Mouse (Mus musculus) left cerebral cortex, postnatal 10 days (tissue): ENCODE data around the gene Miox. TPM values are rescaled to one million over a fixed set of nuclear protein-coding genes. Genes with fewer than 3 reads are reported as not detected.
A peak's percentile ranks its signal among the peaks of the same experiment; 100 is the strongest.

Experiments used
- DNase-seq, 2 experiments: peaks; one replicate each; pipeline ENCODE4 v3.0.0; 2021 to 2022; ENCODE audit warnings: low spot score in 2 of 2, mixed read lengths in 1 of 2; ENCODE audit errors: extremely low spot score in 1 of 2
- intact Hi-C: fragments of 180-260 bp; cut with DNase I; formaldehyde crosslinking; loops from one replicate; pipeline ENCODE4 v1.15.1; 2025
- total RNA-seq, 2 experiments: library from RNA; stranded (reverse); gene quantifications; 2 replicates each; pipeline ENCODE4 v1.2.3; 2021

Gene Miox
- total RNA-seq, 2 experiments from 2014 or later: not detected

DNA sequence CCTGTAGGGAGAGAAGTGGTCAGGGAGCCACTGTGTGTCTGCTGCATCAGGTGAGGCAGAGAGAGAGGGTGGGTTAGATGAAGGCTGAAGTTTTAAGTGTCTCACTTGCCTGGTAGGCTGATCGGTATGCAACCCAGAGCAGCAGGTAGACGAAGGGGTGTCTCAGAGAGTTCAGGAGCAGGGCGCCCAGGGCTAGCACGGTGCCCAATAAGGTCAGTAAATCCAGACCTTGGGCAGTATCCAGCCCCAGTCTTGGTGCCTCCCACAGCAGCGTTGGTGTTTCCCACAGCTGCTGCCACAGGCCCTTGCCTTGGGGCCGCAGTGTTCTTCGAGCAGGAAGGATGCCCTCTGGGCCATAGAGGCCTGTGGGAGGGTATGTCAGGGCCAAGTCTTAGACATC lies 20.3 kb downstream of the Miox start:
- intact Hi-C loops: no loop called here
- no peak for DNase-seq

- peak; percentile 92 to 96 for DNase-seq
- intact Hi-C loops: no loop called here
Observed at GRCm38 (mm10) chr15:89355241-89356187, 21.3 kb downstream of the Miox start, which contains the start of the genes Lmf2 and Ncaph2. Gene Lmf2 (minus strand): TSS chr15:89355659. Gene Ncaph2 (plus strand): TSS chr15:89355719.

DNA sequence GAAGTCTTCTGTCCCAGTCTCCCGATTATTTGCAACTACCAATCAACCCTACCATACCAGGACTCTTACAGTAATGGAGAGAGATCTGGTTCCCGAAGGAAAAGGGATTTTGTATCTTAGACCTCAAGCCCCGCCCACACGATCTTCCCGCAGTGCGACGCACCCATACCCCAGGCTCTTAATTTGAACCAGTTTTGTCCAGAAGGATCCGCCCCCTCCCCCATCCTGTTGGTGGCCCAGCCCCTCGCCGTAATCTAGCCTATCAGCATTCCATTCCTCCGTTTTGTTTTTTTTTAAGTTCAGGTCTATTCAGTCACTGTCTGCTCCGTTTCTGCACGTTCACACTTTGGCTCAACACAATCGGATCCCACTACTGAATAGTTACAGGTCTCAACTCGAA lies 22.2 kb downstream of the Miox start:
- intact Hi-C loops: no loop called here

DNA sequence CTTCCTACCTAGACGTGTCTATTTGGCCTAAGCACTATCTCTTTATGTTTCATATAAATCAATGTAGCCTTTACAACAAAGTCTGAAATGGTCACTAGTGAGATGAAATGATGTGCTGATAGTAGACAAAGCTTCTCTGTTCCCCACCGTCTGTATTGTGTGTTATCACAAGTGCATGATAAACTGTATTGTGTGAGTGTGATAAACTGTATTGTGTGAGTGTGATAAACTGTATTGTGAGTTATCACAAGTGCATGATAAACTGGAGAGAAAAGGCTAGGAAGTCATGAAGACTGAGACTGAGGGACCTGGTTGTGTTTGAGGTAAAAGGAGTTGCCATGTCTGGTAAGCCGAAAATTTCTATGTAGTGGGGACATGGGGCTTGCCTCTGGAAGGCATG lies 24.6 kb downstream of the Miox start:
- DNase-seq: no peak
- intact Hi-C loops: no loop called here

More for the DNA sequence above, 22.2 kb downstream of the Miox start:
- peak; percentile 79 to 93 for DNase-seq

DNA sequence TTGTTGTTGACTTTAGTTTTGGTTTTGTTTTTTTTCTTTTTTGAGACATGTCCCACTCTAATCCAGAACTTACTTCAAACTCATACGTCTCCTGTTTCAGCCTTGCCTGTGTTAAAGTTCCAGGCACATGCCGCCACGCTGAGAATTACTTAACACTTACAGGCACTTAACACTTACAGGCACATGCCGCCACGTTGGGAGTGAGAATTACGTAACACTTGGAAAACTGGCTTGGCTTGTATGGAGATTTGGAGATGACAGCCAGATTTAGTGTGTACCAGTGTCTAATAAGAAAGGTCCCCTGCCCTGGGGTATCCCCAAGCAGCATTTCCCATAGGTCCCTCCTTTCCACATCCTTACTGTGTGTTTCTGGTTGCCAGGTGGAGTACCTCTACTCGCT lies 28.9 kb downstream of the Miox start:
- intact Hi-C loops: no loop called here
- no peak for DNase-seq

GRCm38 (mm10) chr15:89365141-89365551 lies 30.9 kb downstream of the Miox start:
- no peak for DNase-seq
- intact Hi-C loops: no loop called here

- intact Hi-C loops: no loop called here
Observed at GRCm38 (mm10) chr15:89372068-89372467, 37.9 kb downstream of the Miox start.

GRCm38 (mm10) chr15:89372536-89372935 lies 38.3 kb downstream of the Miox start:
- intact Hi-C loops: no loop called here
- DNase-seq: no peak

More at GRCm38 (mm10) chr15:89372068-89372467, 37.9 kb downstream of the Miox start:
- no peak for DNase-seq

- peak; percentile 77 to 91 for DNase-seq
- intact Hi-C loops: no loop called here
Observed at GRCm38 (mm10) chr15:89373027-89373761, 39.0 kb downstream of the Miox start.

- intact Hi-C loops: no loop called here
- peak; percentile 92 to 96 for DNase-seq
Observed at GRCm38 (mm10) chr15:89373762-89374248, 39.6 kb downstream of the Miox start, which contains the start of gene Sco2. Gene Sco2 (minus strand): TSS chr15:89373846.

- no peak for DNase-seq
- intact Hi-C loops: no loop called here
Observed at GRCm38 (mm10) chr15:89374340-89374739, 40.1 kb downstream of the Miox start.

DNA sequence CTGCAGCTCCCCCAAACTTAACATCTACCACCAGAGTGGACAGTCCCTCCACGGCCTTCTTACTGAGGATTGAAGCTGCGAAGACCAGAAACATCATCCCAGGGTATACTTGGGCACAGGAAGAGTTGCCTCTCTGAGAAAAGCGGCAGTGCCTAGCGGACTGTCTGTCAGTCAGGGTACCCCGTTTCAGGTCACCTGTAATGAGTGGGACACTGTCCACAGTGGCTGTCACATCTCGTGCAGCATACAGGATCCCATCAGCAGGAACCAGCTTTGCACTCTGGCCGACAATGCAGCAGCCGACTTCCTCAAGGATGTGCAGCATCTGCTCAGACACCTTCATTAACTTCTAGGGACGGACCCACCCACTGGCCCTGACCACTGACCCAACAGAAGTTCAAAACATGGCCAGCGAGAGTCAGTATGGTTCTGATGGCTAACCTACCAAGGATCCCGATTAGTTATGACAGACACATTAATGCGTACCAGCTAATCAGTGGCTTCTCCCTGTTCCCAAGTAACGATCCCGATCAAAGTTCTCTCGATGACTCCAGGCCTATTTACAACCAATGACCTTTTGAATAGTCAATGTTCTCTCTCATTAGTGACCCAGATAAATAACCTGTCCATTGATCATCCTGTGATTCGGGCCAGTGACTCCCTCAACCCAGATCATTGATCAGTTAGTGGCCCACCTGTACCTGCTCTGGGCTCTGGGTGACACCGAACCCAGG lies 40.8 kb downstream of the Miox start:
- intact Hi-C loops: no loop called here

GRCm38 (mm10) chr15:89376040-89376439 lies 41.8 kb downstream of the Miox start:
- intact Hi-C loops: no loop called here
- no peak for DNase-seq

More for the DNA sequence above, 40.8 kb downstream of the Miox start:
- no peak for DNase-seq

DNA sequence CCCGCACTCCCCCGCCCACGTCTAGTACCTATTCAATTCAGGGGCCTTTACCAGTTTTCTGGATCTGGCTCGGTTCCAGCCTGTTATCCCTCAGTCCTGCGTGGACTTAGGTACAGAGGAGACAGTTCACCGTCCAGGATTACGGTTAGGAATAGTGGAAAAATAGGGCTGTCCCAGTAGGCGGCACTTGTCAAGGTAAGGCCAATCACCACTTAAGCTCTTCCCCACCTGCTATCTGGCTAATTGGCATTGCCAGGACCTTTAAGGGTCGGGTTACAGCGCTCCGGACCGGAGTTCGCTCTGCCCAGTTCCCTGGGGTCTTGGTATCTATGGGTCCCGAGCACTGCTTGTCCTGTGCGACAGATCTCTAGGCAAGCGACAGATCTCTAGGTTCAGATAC lies 42.8 kb downstream of the Miox start, which contains the start of gene Tymp:
Gene Tymp (minus strand): TSS at position 83 of the 400 bp plus-strand sequence.
- intact Hi-C loops: no loop called here
- no peak for DNase-seq

- intact Hi-C loops: no loop called here
- DNase-seq: no peak
Observed at GRCm38 (mm10) chr15:89377362-89377761, 43.2 kb downstream of the Miox start.

GRCm38 (mm10) chr15:89377938-89378828 lies 44.0 kb downstream of the Miox start:
- intact Hi-C loops: no loop called here
- DNase-seq: no peak

GRCm38 (mm10) chr15:89378831-89379401 lies 44.7 kb downstream of the Miox start, which contains the start of gene Odf3b:
Gene Odf3b (minus strand): TSS chr15:89379282.
- intact Hi-C loops: no loop called here
- DNase-seq: no peak
